Mouse (Mus musculus) common myeloid progenitor, adult 5-6 weeks (primary cell): ENCODE results near the gene Mgp. TPM values are rescaled to one million over a fixed set of nuclear protein-coding genes. Genes with fewer than 3 reads are reported as not detected.
A peak's percentile ranks its signal among the peaks of the same experiment; 100 is the strongest.

Experiments
- ATAC-seq: replicated peaks from 2 replicates; pipeline ENCODE4 v1.8.0; 2016; ENCODE audit warnings: low read depth, mild to moderate bottlenecking, moderate TSS enrichment, inconsistent platforms; ENCODE audit not compliant: poor library complexity, severe bottlenecking
- total RNA-seq: library from RNA; stranded (forward); fragments of 200-1000, 187-1606 nt; gene quantifications from 2 replicates; pipeline ENCODE4 v1.2.3, GENCODE M21; 2017

The Mgp gene
- not detected in 2 replicates for total RNA-seq

GRCm38 (mm10) chr6:136875670-136876069 lies at the start of gene Mgp:
Mgp (minus strand) TSS chr6:136875823.
- ATAC-seq = no peak

- peak; percentile 36; the same call in 1 of the 2 replicates for ATAC-seq
Observed at GRCm38 (mm10) chr6:136925049-136925448, 49.4 kb upstream of the Mgp start.

- no peak for ATAC-seq
Observed at GRCm38 (mm10) chr6:136923532-136923931, 47.9 kb upstream of the Mgp start, which contains the start of gene Pde6h. Pde6h (plus strand) TSS chr6:136923832.

GRCm38 (mm10) chr6:136922871-136923270 lies 47.2 kb upstream of the Mgp start:
- no peak for ATAC-seq

GRCm38 (mm10) chr6:136922080-136922479 lies 46.5 kb upstream of the Mgp start, which contains the start of gene Erp27:
Erp27 (minus strand) TSS chr6:136922180.
- ATAC-seq = no peak

- ATAC-seq = 0 out of 2 replicates have a peak, but pooled peaks have one; percentile 23
Observed at GRCm38 (mm10) chr6:136921601-136922000, 46.0 kb upstream of the Mgp start.

GRCm38 (mm10) chr6:136920320-136921257 lies 45.0 kb upstream of the Mgp start:
- ATAC-seq = peak; percentile 84

- no peak for ATAC-seq
Observed at GRCm38 (mm10) chr6:136917885-136918284, 42.3 kb upstream of the Mgp start.

- no peak for ATAC-seq
Observed at GRCm38 (mm10) chr6:136915721-136916395, 40.2 kb upstream of the Mgp start.

GRCm38 (mm10) chr6:136914234-136914633 lies 38.6 kb upstream of the Mgp start:
- no peak for ATAC-seq

GRCm38 (mm10) chr6:136913384-136914126 lies 37.9 kb upstream of the Mgp start:
- peak; percentile 58; the same call in 1 of the 2 replicates for ATAC-seq

- ATAC-seq = no peak
Observed at GRCm38 (mm10) chr6:136912751-136913265, 37.2 kb upstream of the Mgp start.

- no peak for ATAC-seq
Observed at GRCm38 (mm10) chr6:136910247-136910890, 34.7 kb upstream of the Mgp start.

GRCm38 (mm10) chr6:136906937-136907293 lies 31.3 kb upstream of the Mgp start:
- no peak for ATAC-seq

GRCm38 (mm10) chr6:136906283-136906936 lies 30.8 kb upstream of the Mgp start:
- ATAC-seq = peak; percentile 23; the same call in 1 of the 2 replicates

GRCm38 (mm10) chr6:136903885-136904470 lies 28.4 kb upstream of the Mgp start:
- peak; percentile 43 for ATAC-seq

GRCm38 (mm10) chr6:136902527-136902926 lies 26.9 kb upstream of the Mgp start:
- ATAC-seq = no peak

GRCm38 (mm10) chr6:136901010-136901409 lies 25.4 kb upstream of the Mgp start:
- 0 out of 2 replicates have a peak, but pooled peaks have one; percentile 6 for ATAC-seq
